Mouse (Mus musculus) forebrain, postnatal 0 days (tissue): Measurements from ENCODE around the gene Igtp. TPM values are rescaled to one million over a fixed set of nuclear protein-coding genes. Genes with fewer than 3 reads are reported as not detected.

Source experiments
- ATAC-seq: fragments of 200-750 bp; cut with Nextera tagmentation; 2 replicates; pipeline ENCODE4 v1.8.0; 2017; ENCODE audit warnings: mild to moderate bottlenecking, moderate library complexity
- DNase-seq: peaks from one replicate; pipeline ENCODE4 v3.0.0-alpha.2; 2015
- H3K27ac ChIP-seq: fragments of 300-500 bp; sonication (generic); 2 replicates; pipeline ENCODE4 v1.5.1; 2014; ENCODE audit warnings: low read depth, mild to moderate bottlenecking, antibody characterized with exemption, low read length, moderate library complexity, mixed read lengths
- H3K27me3 ChIP-seq: fragments of 300-500 bp; sonication (generic); 2 replicates; pipeline ENCODE4 v1.6.1; 2014; ENCODE audit warnings: mild to moderate bottlenecking, low read length, mixed read lengths; ENCODE audit not compliant: insufficient read depth
- H3K36me3 ChIP-seq: fragments of 300-500 bp; sonication (generic); 2 replicates; pipeline ENCODE4 v1.6.1; 2014; ENCODE audit warnings: mild to moderate bottlenecking, moderate library complexity; ENCODE audit not compliant: insufficient read depth
- H3K4me1 ChIP-seq: fragments of 300-500 bp; sonication (generic); 2 replicates; pipeline ENCODE4 v1.6.1; 2014; ENCODE audit warnings: antibody characterized with exemption; ENCODE audit not compliant: insufficient read depth
- H3K4me2 ChIP-seq: fragments of 300-500 bp; sonication (generic); 2 replicates; pipeline ENCODE4 v1.6.1; 2014; ENCODE audit warnings: low read depth, mild to moderate bottlenecking, moderate library complexity
- H3K4me3 ChIP-seq: fragments of 300-500 bp; sonication (generic); 2 replicates; pipeline ENCODE4 v1.5.1; 2014; ENCODE audit warnings: low read depth, low read length, mixed read lengths
- H3K9ac ChIP-seq: fragments of 300-500 bp; sonication (generic); 2 replicates; pipeline ENCODE4 v1.6.1; 2014; ENCODE audit warnings: mild to moderate bottlenecking
- H3K9me3 ChIP-seq: fragments of 300-500 bp; sonication (generic); 2 replicates; pipeline ENCODE4 v1.6.1; 2016; ENCODE audit warnings: low read length
- CTCF ChIP-seq: sonication (generic); IDR thresholded peaks from 2 replicates; pipeline ENCODE4 v1.5.1; 2016; ENCODE audit warnings: antibody characterized with exemption, control low read depth, low read depth
- WGBS: fragments of 180-500 bp; shearing (Covaris S2); extraction: QIAGEN DNeasy Blood & Tissue Kit; methylation state at CpG from one replicate; pipeline ENCODE4 v1.1.7; 2014; 5-methylcytosine and 5-hydroxymethylcytosine counted together
- polyA plus RNA-seq: library from polyadenylated mRNA; unstranded; fragments of >200 nt; fragmentation: Nextera tagmentation; extraction: Ambion mirVana; gene quantifications from 2 replicates; pipeline ENCODE4 v1.2.1, GENCODE M21; 2015
- total RNA-seq: library from RNA; depleted of rRNA; stranded (reverse); fragments of >200 nt; gene quantifications from 2 replicates; pipeline ENCODE4 v1.2.3, GENCODE M21; 2014; rRNA removed

Gene Igtp
- total and polyA plus RNA-seq, 2 experiments from 2014 or later, result 1.1 to 2.6 TPM

DNA sequence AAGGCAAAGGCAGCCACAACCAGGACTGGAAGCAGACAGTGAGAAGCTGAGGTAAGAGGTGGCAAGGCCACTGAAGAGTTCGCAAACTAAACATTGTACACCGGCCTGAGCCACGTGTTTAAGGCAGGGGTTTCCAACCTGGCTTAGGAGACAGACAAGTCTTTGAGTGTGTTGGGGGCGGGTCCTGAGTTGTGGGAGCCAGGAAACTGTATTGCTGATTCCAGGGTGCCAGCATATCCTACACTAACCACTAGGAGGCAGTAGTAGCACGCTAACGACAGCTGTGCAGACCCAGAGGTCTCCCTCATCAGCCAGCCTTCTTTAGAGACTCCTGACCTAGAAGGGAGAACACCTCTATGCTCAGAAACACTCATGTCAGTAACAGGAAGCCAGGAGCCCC lies 35.8 kb downstream of the Igtp start:
- Histone ChIP-seq H3K4me2 (no peak overlapping the region), H3K4me1 (no peaks in the 10 kb centered on the region), H3K4me3 (no peak overlapping the region), H3K36me3 (no peaks in the 10 kb centered on the region), H3K9me3 (no peaks in the 10 kb centered on the region), H3K27ac (no peak overlapping the region), H3K9ac (no peak overlapping the region), H3K27me3 (no peaks in the 10 kb centered on the region)
- DNase-seq (no peak), ATAC-seq (no peak)
- peak; percentile 36 for TF ChIP-seq CTCF
- 15% methylated on average over 6 of the region's 6 CpGs for WGBS

DNA sequence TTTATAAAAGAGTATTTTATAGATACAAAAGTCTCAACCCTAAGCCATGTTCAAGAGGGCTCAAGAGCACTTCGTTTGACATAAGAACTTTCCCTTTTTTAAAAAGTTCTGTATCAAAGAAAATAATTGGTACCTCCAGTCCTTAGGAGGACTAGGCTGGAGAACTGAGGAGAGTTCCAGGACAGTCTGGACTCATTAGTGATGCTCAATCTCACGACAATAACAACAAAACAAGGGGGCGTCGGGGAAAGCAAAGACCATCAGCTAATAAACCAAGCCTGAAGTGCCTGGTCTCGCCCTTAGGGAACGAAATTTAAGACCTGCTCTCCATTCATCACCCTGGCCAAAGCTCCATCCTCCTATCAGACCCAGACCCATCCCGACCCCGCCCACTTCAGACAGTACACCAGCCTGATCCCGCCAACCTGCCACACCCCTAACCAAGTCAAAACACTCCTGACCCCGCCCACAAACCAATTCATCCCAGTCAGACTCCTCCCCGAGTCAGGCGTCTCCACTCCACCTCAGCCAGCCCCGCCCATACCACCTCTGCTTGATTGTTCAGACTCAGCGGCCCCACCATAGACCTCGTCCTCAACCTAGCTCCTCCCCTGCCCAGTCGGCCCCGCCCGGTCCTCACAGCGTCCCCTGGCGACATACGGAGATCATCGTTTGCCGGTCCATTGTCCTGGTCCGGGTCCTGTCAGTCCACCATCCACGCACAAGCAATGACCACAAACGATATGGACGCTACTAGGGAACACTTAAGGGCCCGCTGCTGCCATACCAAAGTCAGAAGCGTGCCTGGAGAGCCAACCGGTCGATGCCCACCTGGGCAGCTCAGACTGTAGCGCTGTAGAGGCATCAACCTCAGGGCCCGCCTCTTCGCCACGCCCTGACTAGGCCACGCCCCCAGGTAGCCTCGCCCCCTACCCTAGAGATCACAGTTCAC lies 39.8 kb downstream of the Igtp start:
- Histone ChIP-seq H3K4me1 (no peaks in the 10 kb centered on the region), H3K4me2 (peak overlapping the region; percentile 48), H3K36me3 (no peaks in the 10 kb centered on the region), H3K9me3 (no peaks in the 10 kb centered on the region), H3K27ac (no peak overlapping the region), H3K4me3 (peak overlapping the region; percentile 40), H3K27me3 (no peaks in the 10 kb centered on the region), H3K9ac (peak overlapping the region; percentile 55)
- ATAC-seq, result peak; percentile 88
- 1% methylated on average over 35 of the region's 37 CpGs for WGBS
- TF ChIP-seq CTCF, result peak; percentile 58
- DNase-seq, result peak; percentile 56

DNA sequence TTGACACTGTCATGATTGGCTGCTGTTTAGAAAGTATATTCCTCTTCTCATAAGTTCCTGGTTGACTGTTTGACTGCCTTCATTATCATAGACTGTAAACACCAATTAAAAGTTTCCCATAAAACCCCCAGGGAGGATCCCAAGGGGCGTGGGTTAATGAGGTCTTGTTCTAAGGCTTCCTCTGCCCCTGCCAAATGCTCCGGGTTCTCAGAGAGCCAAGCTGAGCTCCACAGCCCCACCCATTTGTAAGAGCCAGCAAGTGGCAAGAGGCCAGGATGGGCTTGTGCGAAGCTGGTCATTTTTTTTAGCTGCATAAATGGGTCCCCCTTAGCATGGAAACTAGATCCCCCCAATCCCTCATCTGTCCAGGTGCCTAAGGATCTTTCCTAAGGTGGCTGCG lies 47.9 kb downstream of the Igtp start:
- TF ChIP-seq CTCF, result no peak
- Histone ChIP-seq H3K4me3 (no peak overlapping the region), H3K4me1 (no peaks in the 10 kb centered on the region), H3K9ac (no peak overlapping the region), H3K9me3 (no peaks in the 10 kb centered on the region), H3K4me2 (no peak overlapping the region), H3K36me3 (no peaks in the 10 kb centered on the region), H3K27me3 (no peaks in the 10 kb centered on the region), H3K27ac (no peak overlapping the region)
- DNase-seq, result no peak
- 37% methylated on average over 4 of the region's 4 CpGs for WGBS
- no peak for ATAC-seq

DNA sequence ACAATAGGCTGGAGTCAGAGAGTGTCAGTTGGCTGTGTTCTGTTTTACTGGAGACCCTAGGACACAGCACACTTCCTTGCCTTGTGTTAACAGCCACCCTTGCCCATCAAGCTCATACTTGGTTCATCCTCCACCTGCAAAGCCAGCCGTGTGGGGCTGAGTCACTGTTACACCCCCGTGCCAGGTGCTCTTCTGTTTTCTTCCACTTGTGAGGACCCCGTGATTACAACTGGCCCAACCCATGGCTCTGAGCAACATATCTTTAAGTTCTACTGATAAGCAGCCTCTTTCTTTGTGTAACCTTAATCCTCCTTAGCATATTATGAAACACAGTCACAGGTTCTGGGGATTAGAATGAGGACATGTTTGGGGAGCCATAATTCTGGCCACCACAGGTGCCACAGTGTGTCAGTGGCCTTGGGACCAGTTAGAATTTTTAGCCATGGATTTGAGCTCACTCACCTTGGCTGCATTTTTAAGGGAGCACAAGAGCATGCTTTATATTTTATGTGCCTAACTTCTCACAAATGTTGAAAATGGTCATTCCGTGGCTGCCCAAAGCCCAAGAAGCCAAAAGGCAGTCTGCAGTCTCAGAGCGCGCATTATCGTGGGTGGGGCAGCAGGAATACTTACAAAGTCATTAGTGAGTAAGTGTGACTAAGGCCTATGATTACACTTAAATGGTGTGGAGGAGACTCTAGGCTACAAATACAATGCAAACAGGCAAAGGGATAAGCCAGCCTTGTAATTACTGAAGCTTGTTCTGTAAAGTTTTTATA lies 50.0 kb downstream of the Igtp start:
- no peaks in the 10 kb centered on the region for H3K4me1 ChIP-seq
- ATAC-seq (no peak), DNase-seq (no peak)
- TF ChIP-seq CTCF, result no peak
- no peaks in the 10 kb centered on the region for H3K9me3 ChIP-seq
- H3K4me3 ChIP-seq, result no peak overlapping the region
- no peak overlapping the region for H3K9ac ChIP-seq
- no peaks in the 10 kb centered on the region for H3K27me3 ChIP-seq
- H3K36me3 ChIP-seq, result no peaks in the 10 kb centered on the region
- 87% methylated on average over 7 of the region's 7 CpGs for WGBS
- no peak overlapping the region for H3K4me2 ChIP-seq
- no peak overlapping the region for H3K27ac ChIP-seq

DNA sequence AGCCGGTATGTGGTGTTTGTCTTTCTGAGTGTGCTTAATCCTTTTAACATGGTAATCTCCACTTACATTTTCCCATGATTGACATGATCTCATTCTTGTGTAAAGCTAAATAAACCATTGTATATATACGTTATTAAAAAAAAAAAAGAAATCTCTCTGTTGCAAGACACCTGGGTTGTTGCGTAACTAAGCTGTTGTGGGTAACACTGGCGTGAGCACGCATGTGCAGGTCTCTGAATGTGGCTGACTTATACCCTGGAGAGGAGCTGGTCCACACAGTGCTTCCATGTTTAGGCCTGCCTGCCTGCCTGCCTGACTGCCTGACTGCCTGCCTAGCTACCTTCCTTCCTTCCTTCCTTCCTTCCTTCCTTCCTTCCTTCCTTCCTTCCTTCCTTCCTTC lies 51.2 kb downstream of the Igtp start:
- Histone ChIP-seq H3K4me1 (no peaks in the 10 kb centered on the region), H3K27me3 (no peaks in the 10 kb centered on the region), H3K4me3 (no peak overlapping the region), H3K9ac (no peak overlapping the region), H3K36me3 (no peaks in the 10 kb centered on the region), H3K27ac (no peak overlapping the region), H3K4me2 (no peak overlapping the region), H3K9me3 (no peaks in the 10 kb centered on the region)
- no peak for ATAC-seq
- WGBS, result 74% methylated on average over 5 of the region's 5 CpGs
- no peak for TF ChIP-seq CTCF
- DNase-seq, result no peak

DNA sequence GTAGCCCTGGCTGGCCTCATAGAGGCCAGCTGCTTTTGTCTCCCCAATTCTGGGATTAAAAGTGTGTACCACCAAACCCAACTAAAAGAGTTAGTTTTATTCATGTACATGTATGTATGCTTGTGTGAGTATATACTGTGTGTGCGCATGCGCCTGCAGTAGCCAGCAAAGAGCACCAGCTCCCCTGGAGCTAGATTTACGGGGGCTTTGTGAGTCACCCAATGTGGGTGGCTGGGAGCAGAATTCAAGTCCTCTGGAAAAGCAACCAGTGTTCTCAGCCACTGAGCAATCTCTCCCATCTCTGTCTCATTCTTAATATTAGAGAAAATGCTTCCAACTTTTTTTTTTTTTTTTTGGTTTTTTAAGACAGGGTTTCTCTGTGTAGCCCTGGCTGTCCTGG lies 55.1 kb downstream of the Igtp start:
- no peak overlapping the region for H3K4me3 ChIP-seq
- no peak for TF ChIP-seq CTCF

More for the DNA sequence above, 55.1 kb downstream of the Igtp start:
- H3K9ac ChIP-seq, result no peak overlapping the region
- 89% methylated on average over 3 of the region's 3 CpGs for WGBS
- no peaks in the 10 kb centered on the region for H3K4me1 ChIP-seq
- no peak overlapping the region for H3K4me2 ChIP-seq
- H3K9me3 ChIP-seq, result no peaks in the 10 kb centered on the region
- no peaks in the 10 kb centered on the region for H3K36me3 ChIP-seq
- no peaks in the 10 kb centered on the region for H3K27me3 ChIP-seq
- no peak for ATAC-seq
- no peak for DNase-seq
- no peak overlapping the region for H3K27ac ChIP-seq

Other genes with a start within 250 kb of the Igtp start
- 33.0 and 43.9 TPM in 2 replicates for gene Larp1, start 190.5 kb upstream of the Igtp start, total RNA-seq
- 7.6 and 13.3 TPM in 2 replicates for gene Larp1, start 190.5 kb upstream of the Igtp start, polyA plus RNA-seq
- gene Gm12248, start 106.4 kb upstream of the Igtp start, total RNA-seq, result not detected in 2 replicates
- gene Gm12248, start 106.4 kb upstream of the Igtp start, polyA plus RNA-seq, result not detected in 2 replicates
- gene Cnot8, start 95.4 kb upstream of the Igtp start, total RNA-seq, result 100 and 121 TPM in 2 replicates
- 107 and 114 TPM in 2 replicates for gene Cnot8, start 95.4 kb upstream of the Igtp start, polyA plus RNA-seq
- 18.4 and 19.2 TPM in 2 replicates for gene Gemin5, start 31.0 kb upstream of the Igtp start, total RNA-seq
- 6.2 and 9.1 TPM in 2 replicates for gene Gemin5, start 31.0 kb upstream of the Igtp start, polyA plus RNA-seq
- gene Mrpl22, start 27.9 kb upstream of the Igtp start, total RNA-seq, result 39.4 and 70.9 TPM in 2 replicates
- 107 TPM in 2 replicates for gene Mrpl22, start 27.9 kb upstream of the Igtp start, polyA plus RNA-seq
- 1.2 and 2.3 TPM in 2 replicates for gene Irgm2, start 62 bp downstream of the Igtp start, total RNA-seq
- 0.64 and 0.70 TPM in 2 replicates for gene Irgm2, start 62 bp downstream of the Igtp start, polyA plus RNA-seq
- not detected in 2 replicates for gene 4930438A08Rik, start 75.2 kb downstream of the Igtp start, total RNA-seq
- gene 4930438A08Rik, start 75.2 kb downstream of the Igtp start, polyA plus RNA-seq, result 0.10 TPM in 1 of 2 replicates, not detected in the other
- gene Zfp692, start 107.5 kb downstream of the Igtp start, total RNA-seq, result 25.6 and 30.0 TPM in 2 replicates
- 14.8 and 17.7 TPM in 2 replicates for gene Zfp692, start 107.5 kb downstream of the Igtp start, polyA plus RNA-seq
- 41.5 and 41.7 TPM in 2 replicates for gene Zfp672, start 130.8 kb downstream of the Igtp start, total RNA-seq
- gene Zfp672, start 130.8 kb downstream of the Igtp start, polyA plus RNA-seq, result 38.8 and 41.2 TPM in 2 replicates
- 43.1 and 44.3 TPM in 2 replicates for gene Sh3bp5l, start 131.2 kb downstream of the Igtp start, total RNA-seq
- 35.8 and 44.9 TPM in 2 replicates for gene Sh3bp5l, start 131.2 kb downstream of the Igtp start, polyA plus RNA-seq
- gene Lypd8, start 179.5 kb downstream of the Igtp start, total RNA-seq, result not detected in 2 replicates
- 0.13 TPM in 1 of 2 replicates, not detected in the other for gene Lypd8, start 179.5 kb downstream of the Igtp start, polyA plus RNA-seq
- gene 1810065E05Rik, start 221.6 kb downstream of the Igtp start, total RNA-seq, result not detected in 2 replicates
- not detected in 2 replicates for gene 1810065E05Rik, start 221.6 kb downstream of the Igtp start, polyA plus RNA-seq
- gene Gm12253, start 233.0 kb downstream of the Igtp start, total RNA-seq, result not detected in 2 replicates
- gene Gm12253, start 233.0 kb downstream of the Igtp start, polyA plus RNA-seq, result not detected in 2 replicates